Mouse (Mus musculus): Measurements from ENCODE around the gene Birc2.

DNA sequence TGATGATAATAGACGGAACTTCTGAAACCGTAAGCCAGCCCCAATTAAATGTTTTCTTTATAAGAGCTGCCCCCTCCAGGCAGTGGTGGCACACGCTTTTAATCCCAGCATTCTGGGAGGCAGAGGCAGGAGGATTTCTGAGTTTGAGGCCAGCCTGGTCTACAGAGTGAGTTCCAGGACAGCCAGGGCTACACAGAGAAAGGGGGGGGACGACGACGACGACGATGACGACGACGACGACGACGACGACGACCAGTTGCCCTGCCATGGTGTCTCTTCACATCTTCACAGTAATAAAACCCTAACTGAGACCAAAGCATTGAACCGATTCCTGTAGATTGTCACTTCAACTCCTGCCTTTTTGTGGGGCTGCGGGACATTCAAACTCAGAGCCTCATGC is 11.3 kb upstream of the Birc2 start:
- no peak for TF ChIP-seq CTCF (IDR thresholded peaks at IDR 0.05; ENCODE audit: borderline replicate concordance, extremely low read depth, insufficient read depth, insufficient read length)
- no peak for TF ChIP-seq POLR2A (IDR thresholded peaks at IDR 0.05; ENCODE audit: borderline replicate concordance, extremely low read depth, insufficient read depth, insufficient read length, poor library complexity, severe bottlenecking)

Measured in brain, embryonic 14.5 days (tissue).